Mouse (Mus musculus) thymus, adult 2 months (tissue): ENCODE measurements around the gene Med20.

Source experiments
- CTCF ChIP-seq: fragments of 200-500 bp; IDR thresholded peaks from 2 replicates; pipeline ENCODE4 v1.5.1; 2012; ENCODE audit warnings: mild to moderate bottlenecking, control low read depth, low read length, moderate library complexity, borderline replicate concordance; ENCODE audit not compliant: control insufficient read depth, poor library complexity, insufficient read depth; ENCODE audit errors: extremely low read depth
- POLR2A ChIP-seq: fragments of 200-500 bp; IDR thresholded peaks from 2 replicates; pipeline ENCODE4 v1.6.1; 2012; ENCODE audit warnings: mild to moderate bottlenecking, low read length, control low read depth, moderate library complexity; ENCODE audit not compliant: control insufficient read depth, poor library complexity, insufficient read depth; ENCODE audit errors: extremely low read depth

DNA sequence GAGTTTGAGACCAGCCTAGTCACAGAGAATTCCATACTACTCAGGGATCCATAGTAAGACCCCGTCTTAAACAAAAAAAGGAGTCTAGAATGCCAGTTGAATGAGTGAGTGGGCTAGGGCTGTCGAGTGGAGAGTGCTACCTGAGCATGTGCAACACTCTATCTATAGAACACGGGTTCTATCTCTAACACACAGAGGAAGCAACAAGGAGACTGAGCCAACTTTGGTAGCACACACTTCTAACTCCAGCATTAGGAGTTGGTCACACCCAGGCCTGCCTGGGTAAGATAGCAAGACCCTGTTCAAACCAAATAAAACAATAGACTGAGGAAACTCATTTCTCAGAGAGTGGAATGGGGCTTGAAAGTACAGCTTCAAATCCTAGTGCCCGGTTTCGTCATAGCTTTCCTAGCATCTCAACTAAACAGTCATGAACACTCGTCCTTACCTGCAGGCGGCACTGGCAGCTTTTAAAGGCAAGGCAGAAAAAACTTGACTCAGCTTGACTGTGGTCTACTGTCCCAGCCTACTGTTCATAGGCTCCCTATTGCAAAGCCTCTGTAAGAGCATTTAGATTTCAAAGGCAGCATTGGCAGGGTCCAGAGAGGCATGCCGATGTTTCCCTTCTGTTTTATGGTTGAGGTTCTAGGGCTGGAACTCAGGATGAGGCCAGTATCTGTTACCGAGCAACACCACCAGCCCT lies 6.4 kb downstream of the Med20 start:
- TF ChIP-seq CTCF = no peak
- no peak for TF ChIP-seq POLR2A
